ENCODE assay signal across 29 mouse cellular contexts in genomic region chr10:123094504-123094903, GRCm38 (mm10). TPM values are rescaled to one million over a fixed set of nuclear protein-coding genes. Genes with fewer than 3 reads are reported as not detected.
DNase-seq lines count a peak whose midpoint lies in the region; ATAC-seq lines count a peak whose summit lies in the region.
"Had no signal": no experiment of that assay in that cellular context is flagged by ENCODE, and none has a peak within 500 bp of the region (broad histone marks: within the 10 kb centered on the region; RNA-seq: fewer than 3 reads in every experiment).

No protein-coding gene starts in this region.

- 79% methylated on average over 7 of the region's 7 CpGs for WGBS in kidney, embryonic 15.5 days
- WGBS in limb, embryonic 11.5 days, result 85% methylated on average over 7 of the region's 7 CpGs
- 88% methylated on average over 7 of the region's 7 CpGs for WGBS in limb, embryonic 10.5 days
- 84% methylated on average over 7 of the region's 7 CpGs for WGBS in forebrain, embryonic 16.5 days

- H3K4me1 ChIP-seq in kidney, embryonic 15.5 days, result no peaks in the 10 kb centered on the region
- no peaks in the 10 kb centered on the region for H3K4me1 ChIP-seq in limb, embryonic 11.5 days (ENCODE audit: control insufficient read depth, insufficient read depth, low read length)
- no peaks in the 10 kb centered on the region for H3K4me1 ChIP-seq in limb, embryonic 10.5 days
- no peaks in the 10 kb centered on the region for H3K4me1 ChIP-seq in forebrain, embryonic 16.5 days (replicated peaks; ENCODE audit: control insufficient read depth, insufficient read depth, low read length)
- H3K4me1 ChIP-seq: embryonic facial prominence, embryonic 13.5 days; forebrain, embryonic 10.5 days; forebrain, embryonic 15.5 days; heart, embryonic 10.5 days; heart, embryonic 15.5 days; limb, embryonic 13.5 days; liver, embryonic 13.5 days; midbrain, embryonic 13.5 days; neural tube, embryonic 13.5 days; stomach, embryonic 15.5 days had no signal

- no peak overlapping the region for H3K4me2 ChIP-seq in kidney, embryonic 15.5 days
- no peak overlapping the region for H3K4me2 ChIP-seq in limb, embryonic 11.5 days (ENCODE audit: low read depth, severe bottlenecking)
- H3K4me2 ChIP-seq in forebrain, embryonic 16.5 days (ENCODE audit: low read length), result no peak overlapping the region
- H3K4me2 ChIP-seq: embryonic facial prominence, embryonic 13.5 days; forebrain, embryonic 15.5 days; heart, embryonic 15.5 days; limb, embryonic 13.5 days; liver, embryonic 13.5 days; midbrain, embryonic 13.5 days; neural tube, embryonic 13.5 days; stomach, embryonic 15.5 days had no signal

- H3K27ac ChIP-seq in kidney, embryonic 15.5 days, result no peak overlapping the region
- H3K27ac ChIP-seq in limb, embryonic 11.5 days (replicated peaks; ENCODE audit: low read depth, low read length), result no peak overlapping the region
- no peak overlapping the region for H3K27ac ChIP-seq in limb, embryonic 10.5 days
- H3K27ac ChIP-seq in forebrain, embryonic 16.5 days (ENCODE audit: low read length), result no peak overlapping the region
- H3K27ac ChIP-seq: embryonic facial prominence, embryonic 13.5 days; forebrain, embryonic 10.5 days; forebrain, embryonic 15.5 days; gastrocnemius, adult 2 months; heart, embryonic 10.5 days; heart, embryonic 15.5 days; limb, embryonic 13.5 days; liver, embryonic 13.5 days; macrophage; midbrain, embryonic 13.5 days; neural tube, embryonic 13.5 days; stomach, embryonic 15.5 days had no signal

- peak; percentile 27 for DNase-seq in kidney, adult 11 months
- peak; percentile 18 for DNase-seq in limb, embryonic 11.5 days (ENCODE audit: low spot score)
- no peak for DNase-seq in limb, embryonic 10.5 days (ENCODE audit: low spot score)
- DNase-seq in adipocyte (ENCODE audit: low spot score), result peak; percentile 37
- peak; percentile 29 to 45 for DNase-seq in kidney, postnatal 36 days
- no peak for DNase-seq in heart, adult 8-10 months (ENCODE audit: low spot score)
- DNase-seq: cerebellum, adult 9-10 months; gastrocnemius, adult 2 months; layer of hippocampus, postnatal 36 days; liver, embryonic 13.5 days; lung, adult 18-20 months; lung, postnatal 10 days; right cerebral cortex, postnatal 14 days; thymus, postnatal 14 days had no signal

- H3K27me3 ChIP-seq in kidney, embryonic 15.5 days, result no peaks in the 10 kb centered on the region
- H3K27me3 ChIP-seq in limb, embryonic 11.5 days (ENCODE audit: control insufficient read depth, insufficient read depth, low read length), result no peaks in the 10 kb centered on the region
- H3K27me3 ChIP-seq in limb, embryonic 10.5 days (ENCODE audit: low read depth, poor library complexity, severe bottlenecking), result no peaks in the 10 kb centered on the region
- H3K27me3 ChIP-seq in forebrain, embryonic 16.5 days (replicated peaks; ENCODE audit: control insufficient read depth, insufficient read depth, low read length), result no peaks in the 10 kb centered on the region
- H3K27me3 ChIP-seq: CH12.LX; embryonic facial prominence, embryonic 13.5 days; forebrain, embryonic 15.5 days; heart, embryonic 15.5 days; limb, embryonic 13.5 days; liver, embryonic 13.5 days; midbrain, embryonic 13.5 days; neural tube, embryonic 13.5 days; Patski; stomach, embryonic 15.5 days had no signal

- H3K4me3 ChIP-seq in kidney, embryonic 15.5 days (replicated peaks), result no peak overlapping the region
- H3K4me3 ChIP-seq in limb, embryonic 11.5 days (ENCODE audit: low read depth, low read length), result no peak overlapping the region
- H3K4me3 ChIP-seq in limb, embryonic 10.5 days, result no peak overlapping the region
- no peak overlapping the region for H3K4me3 ChIP-seq in forebrain, embryonic 16.5 days (replicated peaks; ENCODE audit: low read length)
- H3K4me3 ChIP-seq: embryonic facial prominence, embryonic 13.5 days; forebrain, embryonic 10.5 days; forebrain, embryonic 15.5 days; gastrocnemius, adult 2 months; heart, embryonic 10.5 days; heart, embryonic 15.5 days; limb, embryonic 13.5 days; liver, embryonic 13.5 days; midbrain, embryonic 13.5 days; neural tube, embryonic 13.5 days; stomach, embryonic 15.5 days had no signal

- no peak overlapping the region for H3K9ac ChIP-seq in kidney, embryonic 15.5 days
- no peak overlapping the region for H3K9ac ChIP-seq in limb, embryonic 11.5 days (ENCODE audit: low read length)
- no peak overlapping the region for H3K9ac ChIP-seq in forebrain, embryonic 16.5 days (replicated peaks; ENCODE audit: low read depth, low read length)
- H3K9ac ChIP-seq: embryonic facial prominence, embryonic 13.5 days; forebrain, embryonic 15.5 days; heart, embryonic 15.5 days; limb, embryonic 13.5 days; liver, embryonic 13.5 days; midbrain, embryonic 13.5 days; neural tube, embryonic 13.5 days; stomach, embryonic 15.5 days had no signal

- no peaks in the 10 kb centered on the region for H3K36me3 ChIP-seq in kidney, embryonic 15.5 days
- no peaks in the 10 kb centered on the region for H3K36me3 ChIP-seq in limb, embryonic 11.5 days (ENCODE audit: control insufficient read depth, insufficient read depth, low read length)
- no peaks in the 10 kb centered on the region for H3K36me3 ChIP-seq in limb, embryonic 10.5 days
- no peaks in the 10 kb centered on the region for H3K36me3 ChIP-seq in forebrain, embryonic 16.5 days (ENCODE audit: control insufficient read depth, insufficient read depth)
- H3K36me3 ChIP-seq: embryonic facial prominence, embryonic 13.5 days; forebrain, embryonic 10.5 days; forebrain, embryonic 15.5 days; heart, embryonic 10.5 days; heart, embryonic 15.5 days; limb, embryonic 13.5 days; liver, embryonic 13.5 days; midbrain, embryonic 13.5 days; neural tube, embryonic 13.5 days; stomach, embryonic 15.5 days had no signal

- no peak for ATAC-seq in kidney, embryonic 15.5 days (replicated peaks; ENCODE audit: low FRiP score)
- ATAC-seq in limb, embryonic 11.5 days (ENCODE audit: insufficient number of reproducible peaks, low FRiP score, low TSS enrichment, low read depth), result no peak
- no peak for ATAC-seq in forebrain, embryonic 16.5 days
- ATAC-seq: forebrain, embryonic 15.5 days; hindbrain, embryonic 16.5 days; midbrain, embryonic 13.5 days; Patski had no signal

- H3K9me3 ChIP-seq in kidney, embryonic 15.5 days (replicated peaks), result no peaks in the 10 kb centered on the region
- H3K9me3 ChIP-seq in limb, embryonic 11.5 days (ENCODE audit: control insufficient read depth, low read length), result no peaks in the 10 kb centered on the region
- H3K9me3 ChIP-seq in limb, embryonic 10.5 days (replicated peaks), result no peaks in the 10 kb centered on the region
- H3K9me3 ChIP-seq in forebrain, embryonic 16.5 days (ENCODE audit: control insufficient read depth, low read length), result no peaks in the 10 kb centered on the region
- H3K9me3 ChIP-seq: embryonic facial prominence, embryonic 13.5 days; forebrain, embryonic 10.5 days; forebrain, embryonic 15.5 days; heart, embryonic 10.5 days; heart, embryonic 15.5 days; limb, embryonic 13.5 days; liver, embryonic 13.5 days; midbrain, embryonic 13.5 days; neural tube, embryonic 13.5 days; stomach, embryonic 15.5 days had no signal

RNA-seq across cellular contexts. Expression of gene Mon2, which starts 18.2 kb away (rescaled TPM):
- polyA plus RNA-seq in kidney, embryonic 15.5 days (2015; fragmentation: Nextera tagmentation; extraction: Ambion mirVana), result 24.3 and 24.6 TPM in 2 replicates
- 27.4 and 28.5 TPM in 2 replicates for polyA plus RNA-seq in limb, embryonic 11.5 days (2014; fragmentation: Nextera tagmentation; extraction: Ambion mirVana)
- 20.6 and 21.9 TPM in 2 replicates for polyA plus RNA-seq in limb, embryonic 10.5 days (2016; fragmentation: Nextera tagmentation; extraction: Ambion mirVana)
- total RNA-seq in heart, adult 8-10 months (2022), result 10 to 100 TPM; 36.2 to 47.2 (median 40.1) TPM
- 25.6 and 26.1 TPM in 2 replicates for polyA plus RNA-seq in forebrain, embryonic 16.5 days (2015; fragmentation: Nextera tagmentation; extraction: Ambion mirVana)

Comparison
In these comparisons a context has a peak if more than half of its experiments do, and no peak if none do; other contexts are left out.
1. DNase-seq: peak in kidney, adult 11 months (single experiment), limb, embryonic 11.5 days (single experiment), adipocyte (single experiment) and kidney, postnatal 36 days (2 of 2); none in limb, embryonic 10.5 days (single experiment) and heart, adult 8-10 months (single experiment).